Mouse (Mus musculus): Measurements from ENCODE around the gene Trh. TPM values are rescaled to one million over a fixed set of nuclear protein-coding genes. Genes with fewer than 3 reads are reported as not detected.

Gene Trh
- polyA plus RNA-seq, 1 experiment from 2014 or later = 9.1 TPM

- Histone ChIP-seq H3K4me2 (ENCODE audit: low read length) (no peak overlapping the region), H3K4me3 (replicated peaks; ENCODE audit: low read length) (no peak overlapping the region), H3K27ac (ENCODE audit: low read length) (no peak overlapping the region), H3K36me3 (ENCODE audit: control insufficient read depth, insufficient read depth) (no peaks in the 10 kb centered on the region), H3K27me3 (replicated peaks; ENCODE audit: control insufficient read depth, insufficient read depth, low read length) (no peaks in the 10 kb centered on the region), H3K9ac (replicated peaks; ENCODE audit: low read depth, low read length) (no peak overlapping the region), H3K9me3 (ENCODE audit: control insufficient read depth, low read length) (no peaks in the 10 kb centered on the region), H3K4me1 (replicated peaks; ENCODE audit: control insufficient read depth, insufficient read depth, low read length) (no peaks in the 10 kb centered on the region)
- ATAC-seq = no peak
- WGBS = 69% methylated on average over 1 of the region's 1 CpGs
These were observed 13.1 kb downstream of the Trh start for GRCm38 (mm10) chr6:92231356-92231755.

GRCm38 (mm10) chr6:92229586-92229985 lies 14.9 kb downstream of the Trh start:
- Histone ChIP-seq H3K27ac (ENCODE audit: low read length) (no peak overlapping the region), H3K9me3 (ENCODE audit: control insufficient read depth, low read length) (no peaks in the 10 kb centered on the region), H3K27me3 (replicated peaks; ENCODE audit: control insufficient read depth, insufficient read depth, low read length) (no peaks in the 10 kb centered on the region), H3K36me3 (ENCODE audit: control insufficient read depth, insufficient read depth) (no peaks in the 10 kb centered on the region), H3K9ac (replicated peaks; ENCODE audit: low read depth, low read length) (no peak overlapping the region), H3K4me2 (ENCODE audit: low read length) (no peak overlapping the region), H3K4me3 (replicated peaks; ENCODE audit: low read length) (no peak overlapping the region), H3K4me1 (replicated peaks; ENCODE audit: control insufficient read depth, insufficient read depth, low read length) (no peaks in the 10 kb centered on the region)
- WGBS = 87% methylated on average over 2 of the region's 2 CpGs
- no peak for ATAC-seq

DNA sequence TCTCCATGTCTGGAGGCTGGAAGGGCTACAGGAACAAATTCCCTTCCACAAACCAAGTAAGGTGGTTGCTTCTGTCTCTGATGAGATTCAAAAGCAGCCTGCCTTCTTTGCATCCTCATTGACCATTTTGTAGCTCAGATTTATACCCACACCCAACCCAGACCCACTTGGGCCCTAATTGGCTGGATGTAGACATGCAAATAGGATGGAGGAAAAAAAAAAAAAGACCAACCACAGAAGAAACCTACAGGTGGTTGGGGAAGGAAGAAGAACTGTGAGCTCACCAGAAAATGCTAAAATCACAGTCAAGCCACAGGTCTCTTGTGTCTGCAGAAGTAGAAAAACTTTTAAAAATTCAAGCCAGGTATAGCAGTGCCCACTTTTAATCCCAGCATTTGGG lies 15.3 kb downstream of the Trh start:
- Histone ChIP-seq H3K9me3 (ENCODE audit: control insufficient read depth, low read length) (no peaks in the 10 kb centered on the region), H3K9ac (replicated peaks; ENCODE audit: low read depth, low read length) (no peak overlapping the region), H3K4me1 (replicated peaks; ENCODE audit: control insufficient read depth, insufficient read depth, low read length) (no peaks in the 10 kb centered on the region), H3K27me3 (replicated peaks; ENCODE audit: control insufficient read depth, insufficient read depth, low read length) (no peaks in the 10 kb centered on the region), H3K36me3 (ENCODE audit: control insufficient read depth, insufficient read depth) (no peaks in the 10 kb centered on the region), H3K4me3 (replicated peaks; ENCODE audit: low read length) (no peak overlapping the region), H3K27ac (ENCODE audit: low read length) (no peak overlapping the region), H3K4me2 (ENCODE audit: low read length) (no peak overlapping the region)
- no peak for ATAC-seq

- 96% methylated on average over 1 of the region's 1 CpGs for WGBS
- Histone ChIP-seq H3K4me2 (ENCODE audit: low read length) (no peak overlapping the region), H3K4me3 (replicated peaks; ENCODE audit: low read length) (no peak overlapping the region), H3K36me3 (ENCODE audit: control insufficient read depth, insufficient read depth) (no peaks in the 10 kb centered on the region), H3K9ac (replicated peaks; ENCODE audit: low read depth, low read length) (no peak overlapping the region), H3K27me3 (replicated peaks; ENCODE audit: control insufficient read depth, insufficient read depth, low read length) (no peaks in the 10 kb centered on the region), H3K4me1 (replicated peaks; ENCODE audit: control insufficient read depth, insufficient read depth, low read length) (no peaks in the 10 kb centered on the region), H3K27ac (ENCODE audit: low read length) (no peak overlapping the region), H3K9me3 (ENCODE audit: control insufficient read depth, low read length) (no peaks in the 10 kb centered on the region)
- ATAC-seq = no peak
These were observed 19.5 kb downstream of the Trh start for GRCm38 (mm10) chr6:92224981-92225380.

DNA sequence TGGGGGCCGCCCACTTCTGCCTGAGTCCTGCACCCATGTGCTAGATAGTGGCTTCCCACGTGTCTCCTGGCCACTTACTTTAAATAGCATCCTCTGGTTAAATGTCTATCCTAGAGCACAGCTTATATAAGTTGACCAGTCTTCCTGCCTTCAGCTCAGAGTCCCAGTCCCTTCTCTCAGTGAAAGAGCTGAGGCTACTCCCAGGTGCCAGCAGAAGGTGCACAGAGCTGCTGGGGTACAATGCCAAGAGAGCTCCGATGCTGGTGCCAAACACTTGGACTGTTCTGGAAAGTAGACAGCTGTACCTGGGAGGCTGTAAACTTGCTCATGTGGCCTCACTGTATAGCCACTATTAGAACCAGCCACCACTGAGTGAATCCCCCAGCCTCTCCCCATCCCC lies 22.4 kb downstream of the Trh start:
- WGBS = 81% methylated on average over 3 of the region's 3 CpGs
- no peak for ATAC-seq
- no peak overlapping the region for H3K27ac ChIP-seq (ENCODE audit: low read length)

GRCm38 (mm10) chr6:92221604-92222003 lies 22.8 kb downstream of the Trh start:
- Histone ChIP-seq H3K36me3 (ENCODE audit: control insufficient read depth, insufficient read depth) (no peaks in the 10 kb centered on the region), H3K9me3 (ENCODE audit: control insufficient read depth, low read length) (no peaks in the 10 kb centered on the region), H3K4me3 (replicated peaks; ENCODE audit: low read length) (no peak overlapping the region), H3K27me3 (replicated peaks; ENCODE audit: control insufficient read depth, insufficient read depth, low read length) (no peaks in the 10 kb centered on the region), H3K27ac (ENCODE audit: low read length) (no peak overlapping the region), H3K4me1 (replicated peaks; ENCODE audit: control insufficient read depth, insufficient read depth, low read length) (no peaks in the 10 kb centered on the region), H3K4me2 (ENCODE audit: low read length) (no peak overlapping the region), H3K9ac (replicated peaks; ENCODE audit: low read depth, low read length) (no peak overlapping the region)
- no peak for ATAC-seq
- WGBS = 83% methylated on average over 6 of the region's 6 CpGs

More for the DNA sequence above, 22.4 kb downstream of the Trh start:
- Histone ChIP-seq H3K9ac (replicated peaks; ENCODE audit: low read depth, low read length) (no peak overlapping the region), H3K4me3 (replicated peaks; ENCODE audit: low read length) (no peak overlapping the region), H3K36me3 (ENCODE audit: control insufficient read depth, insufficient read depth) (no peaks in the 10 kb centered on the region), H3K9me3 (ENCODE audit: control insufficient read depth, low read length) (no peaks in the 10 kb centered on the region), H3K4me1 (replicated peaks; ENCODE audit: control insufficient read depth, insufficient read depth, low read length) (no peaks in the 10 kb centered on the region), H3K4me2 (ENCODE audit: low read length) (no peak overlapping the region), H3K27me3 (replicated peaks; ENCODE audit: control insufficient read depth, insufficient read depth, low read length) (no peaks in the 10 kb centered on the region)

GRCm38 (mm10) chr6:92219445-92219844 lies 25.0 kb downstream of the Trh start:
- Histone ChIP-seq H3K4me2 (ENCODE audit: low read length) (no peak overlapping the region), H3K36me3 (ENCODE audit: control insufficient read depth, insufficient read depth) (no peaks in the 10 kb centered on the region), H3K9me3 (ENCODE audit: control insufficient read depth, low read length) (no peaks in the 10 kb centered on the region), H3K27me3 (replicated peaks; ENCODE audit: control insufficient read depth, insufficient read depth, low read length) (no peaks in the 10 kb centered on the region), H3K4me1 (replicated peaks; ENCODE audit: control insufficient read depth, insufficient read depth, low read length) (peaks cover 5% of the 10 kb centered on the region; the same call in 1 of the 2 replicates), H3K9ac (replicated peaks; ENCODE audit: low read depth, low read length) (no peak overlapping the region), H3K4me3 (replicated peaks; ENCODE audit: low read length) (no peak overlapping the region), H3K27ac (ENCODE audit: low read length) (no peak overlapping the region)
- 54% methylated on average over 3 of the region's 3 CpGs for WGBS
- ATAC-seq = no peak

- peak; percentile 98 for ATAC-seq
- Histone ChIP-seq H3K27ac (ENCODE audit: low read length) (peak within 1 kb of the TSS; percentile 89), H3K9me3 (ENCODE audit: control insufficient read depth, low read length) (no peaks in the 10 kb centered on the region), H3K27me3 (replicated peaks; ENCODE audit: control insufficient read depth, insufficient read depth, low read length) (no peaks in the 10 kb centered on the region), H3K9ac (replicated peaks; ENCODE audit: low read depth, low read length) (peak within 1 kb of the TSS; percentile 96), H3K36me3 (ENCODE audit: control insufficient read depth, insufficient read depth) (0 out of 2 replicates have a peak, but pooled peaks cover 4% of the 10 kb centered on the region), H3K4me1 (replicated peaks; ENCODE audit: control insufficient read depth, insufficient read depth, low read length) (peaks cover 15% of the 10 kb centered on the region), H3K4me3 (replicated peaks; ENCODE audit: low read length) (peak within 1 kb of the TSS; percentile 86), H3K4me2 (ENCODE audit: low read length) (peak within 1 kb of the TSS; percentile 97)
- WGBS = 9% methylated on average over 35 of the region's 35 CpGs
These were observed 29.5 kb downstream of the Trh start, which contains the start of gene Rbsn for GRCm38 (mm10) chr6:92214773-92215449. Gene Rbsn (minus strand): TSS chr6:92214925.

DNA sequence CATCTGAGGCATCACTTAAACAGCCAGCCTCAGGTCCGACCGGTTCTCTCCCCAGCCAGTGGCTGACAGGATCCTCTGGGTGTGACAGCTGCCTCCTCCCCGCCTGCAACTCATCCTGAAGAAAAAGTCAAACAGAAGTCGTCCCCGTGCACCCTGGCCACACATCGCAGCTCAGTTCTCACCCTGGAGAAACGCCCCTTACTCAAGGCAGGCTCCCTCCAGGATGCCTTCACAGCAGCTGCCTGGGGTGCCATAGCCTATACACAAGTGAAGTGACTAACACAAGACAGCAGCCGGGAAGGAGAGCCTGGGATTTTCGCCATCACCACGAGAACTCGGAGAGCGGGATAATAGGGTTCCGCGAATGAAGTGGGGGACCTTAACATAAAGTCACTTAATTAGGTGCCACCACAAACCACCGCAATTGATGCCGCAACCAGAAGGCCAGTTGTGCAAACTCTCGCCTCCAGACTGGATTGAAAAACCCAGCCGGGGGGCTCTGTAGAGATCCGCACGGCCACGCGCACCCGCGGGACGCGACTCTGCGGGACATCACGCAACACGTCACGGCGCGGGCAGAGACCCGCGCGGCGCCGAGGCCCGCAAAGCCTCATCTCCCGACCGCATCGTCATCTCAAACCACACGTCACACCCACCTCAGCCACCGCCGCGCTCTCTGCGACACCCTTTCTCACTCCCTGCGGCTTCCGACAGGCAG lies 30.2 kb downstream of the Trh start:
- Histone ChIP-seq H3K27ac (ENCODE audit: low read length) (peak overlapping the region; percentile 89), H3K4me3 (replicated peaks; ENCODE audit: low read length) (peak overlapping the region; percentile 86), H3K36me3 (ENCODE audit: control insufficient read depth, insufficient read depth) (0 out of 2 replicates have a peak, but pooled peaks cover 4% of the 10 kb centered on the region), H3K4me2 (ENCODE audit: low read length) (peak overlapping the region; percentile 97), H3K9me3 (ENCODE audit: control insufficient read depth, low read length) (no peaks in the 10 kb centered on the region), H3K27me3 (replicated peaks; ENCODE audit: control insufficient read depth, insufficient read depth, low read length) (no peaks in the 10 kb centered on the region), H3K4me1 (replicated peaks; ENCODE audit: control insufficient read depth, insufficient read depth, low read length) (peaks cover 15% of the 10 kb centered on the region), H3K9ac (replicated peaks; ENCODE audit: low read depth, low read length) (peak overlapping the region; percentile 96)
- 1% methylated on average over 48 of the region's 48 CpGs for WGBS
- ATAC-seq = peak; percentile 82

All from forebrain, embryonic 16.5 days (tissue).